Mouse (Mus musculus): ENCODE results near the gene Ilvbl.
"Not testable (repeated sequence)": the region's sequence is repeated elsewhere in the genome, so short reads cannot be mapped to it uniquely, and the experiment has no call there.

Gene Ilvbl

DNA sequence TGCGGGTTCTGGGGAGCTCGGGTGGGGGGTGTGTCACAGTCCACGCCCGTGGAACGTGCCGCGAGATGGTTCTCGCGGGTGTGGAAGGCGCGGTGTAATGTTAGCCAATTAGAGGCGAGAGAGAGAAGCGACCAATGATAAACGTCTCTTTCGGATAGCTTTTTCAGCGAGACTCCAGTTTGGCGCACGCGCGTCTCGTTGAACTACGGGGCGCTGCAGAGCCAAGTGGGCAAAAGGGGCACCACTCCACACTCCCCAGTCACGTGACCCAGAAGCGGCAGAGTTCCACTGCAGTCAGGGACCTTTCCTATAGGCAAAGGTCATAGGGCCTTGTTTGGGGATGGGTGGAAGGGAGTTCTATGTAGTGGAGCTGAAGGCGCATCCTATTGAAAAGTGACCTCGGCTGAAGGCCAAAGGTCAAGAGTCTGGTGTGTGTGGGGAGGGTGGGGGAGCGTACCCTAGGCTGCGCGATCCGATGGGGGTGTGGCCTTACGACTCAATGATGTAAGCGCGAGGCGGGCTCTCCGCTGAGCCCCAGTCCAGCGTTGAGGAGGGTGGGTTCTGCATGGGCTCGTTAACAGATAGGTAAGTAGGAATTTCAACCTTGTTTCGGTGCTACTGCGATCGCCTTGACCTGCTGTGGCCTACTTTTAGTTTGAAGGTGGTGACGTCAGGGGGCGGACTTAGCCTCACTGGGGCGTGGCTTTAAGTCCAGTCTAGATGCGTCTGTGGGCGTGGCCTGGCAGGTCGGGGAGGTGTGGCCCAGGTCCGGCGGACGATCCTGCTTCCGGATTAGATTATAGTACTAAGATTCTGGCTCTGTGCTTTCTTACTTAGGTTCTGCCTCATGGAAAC, at the start of gene Ilvbl:
Ilvbl (plus strand) TSS at position 97 of the 855 bp plus-strand sequence.
- peak; percentile 92 for DNase-seq (ENCODE audit: low spot score)

DNA sequence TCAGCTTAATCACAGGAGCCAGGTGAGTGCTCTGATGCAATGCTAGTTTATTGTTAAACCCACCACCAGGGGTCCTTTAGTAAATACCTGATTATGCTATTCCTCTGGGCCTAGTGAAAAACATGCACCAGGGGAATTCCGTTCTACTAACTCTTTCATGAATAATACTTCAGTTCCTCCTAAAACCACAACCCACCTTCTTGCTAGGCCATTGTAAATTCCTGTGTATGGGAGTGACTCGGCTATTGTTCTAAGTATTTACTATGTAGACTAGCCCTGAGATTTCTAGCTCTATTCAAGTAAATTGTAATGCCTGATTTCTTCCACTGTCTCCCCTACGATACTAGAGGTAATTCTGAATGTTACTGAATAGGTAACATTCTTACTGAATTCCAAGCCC, 49.1 kb upstream of the Ilvbl start:
- DNase-seq (ENCODE audit: low spot score) = not testable (repeated sequence)

DNA sequence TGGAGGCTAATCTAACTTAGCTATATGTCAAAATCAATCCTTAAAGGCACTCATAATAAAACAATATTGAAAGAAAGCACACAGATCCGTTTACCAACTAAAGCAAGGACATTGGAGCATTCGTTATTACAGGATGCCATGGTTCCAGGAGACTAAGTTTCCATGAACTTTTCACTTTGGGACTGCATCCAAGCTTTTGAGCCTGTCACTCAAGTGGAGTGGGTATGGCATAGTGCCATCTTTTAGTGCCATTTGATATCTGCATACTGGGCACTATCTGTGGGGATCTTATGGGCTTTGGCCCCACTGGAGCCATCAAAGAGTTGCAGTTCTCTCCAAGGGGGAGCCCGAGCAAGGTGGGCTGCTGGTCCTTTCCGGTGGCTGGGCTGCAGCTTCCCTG, 48.6 kb upstream of the Ilvbl start:
- no peak for DNase-seq (ENCODE audit: low spot score)

DNA sequence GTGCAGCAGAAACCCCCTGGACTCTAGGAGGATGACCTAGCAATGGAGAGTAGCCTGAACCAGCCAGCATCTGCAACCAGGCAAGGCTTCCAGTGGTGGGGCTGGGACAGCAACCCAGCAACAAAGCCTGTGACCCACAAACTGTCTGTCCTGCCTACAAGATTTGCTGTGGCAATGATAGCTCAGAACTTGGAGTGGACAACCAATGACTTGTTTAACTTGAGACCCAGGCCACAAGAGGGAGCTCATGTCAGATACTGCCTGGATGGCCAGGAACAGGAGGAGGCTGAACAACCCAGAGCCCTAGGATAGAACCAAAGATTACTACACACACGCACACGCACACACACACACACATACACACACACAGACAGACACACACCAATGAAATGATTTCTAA, 33.2 kb upstream of the Ilvbl start:
- no peak for DNase-seq (ENCODE audit: low spot score)

DNA sequence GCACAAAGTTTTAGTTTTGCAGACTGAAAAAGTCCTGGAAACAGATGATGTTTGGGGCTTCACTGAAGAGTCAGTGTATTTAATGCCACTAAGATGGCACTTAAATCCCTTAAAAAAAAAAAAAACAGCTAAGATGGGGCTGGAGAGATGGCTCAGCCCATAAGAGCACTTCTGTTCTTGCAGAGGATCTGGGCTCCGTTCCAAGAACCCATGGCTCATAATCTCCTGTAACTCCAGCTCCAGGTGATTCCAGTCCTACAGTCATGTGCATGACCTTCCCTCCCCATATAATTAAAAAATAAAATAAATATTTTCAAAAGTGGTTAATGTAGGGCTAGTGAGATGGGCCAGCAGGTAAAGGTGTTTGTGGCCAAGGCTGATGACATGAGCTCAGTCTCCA, 9.1 kb upstream of the Ilvbl start:
- no peak for DNase-seq (ENCODE audit: low spot score)

DNA sequence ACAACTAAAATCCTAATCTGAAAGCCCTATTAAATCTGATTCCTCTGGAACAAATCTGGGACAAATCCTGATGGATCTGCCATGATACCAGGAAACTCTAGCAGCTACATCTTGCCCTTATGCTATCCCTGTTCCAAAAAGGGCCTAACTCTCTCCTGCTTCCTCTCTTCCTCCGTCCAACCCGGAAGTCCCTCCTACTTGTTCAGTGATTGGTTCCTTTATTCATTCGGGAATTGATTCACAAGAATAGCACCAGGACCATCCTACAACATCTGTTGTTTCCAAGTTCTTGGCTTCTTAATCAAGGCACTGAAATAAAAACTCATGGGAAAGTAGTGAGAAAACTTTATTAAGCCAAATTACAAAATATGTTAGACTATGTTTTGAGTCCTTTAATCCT, 5.0 kb upstream of the Ilvbl start:
- no peak for DNase-seq (ENCODE audit: low spot score)

DNA sequence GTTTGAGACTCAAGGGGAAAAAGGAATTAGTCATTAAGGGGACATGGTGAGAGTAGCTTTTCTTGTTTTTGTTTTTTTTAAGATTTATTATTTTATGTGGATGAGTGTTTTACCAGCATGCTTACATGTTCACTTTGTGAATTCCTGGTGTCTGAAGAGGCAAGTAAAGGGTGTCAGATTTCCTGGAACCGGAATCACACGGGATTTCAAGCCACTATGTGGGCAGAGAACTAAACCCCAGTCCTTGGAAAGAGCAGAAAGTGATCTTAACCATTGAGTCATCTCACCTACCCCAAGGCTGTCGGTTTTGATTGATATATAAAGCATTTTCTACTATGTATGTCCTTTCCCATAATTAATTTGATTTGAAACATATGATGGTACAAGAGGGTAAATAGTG, 4.5 kb upstream of the Ilvbl start:
- no peak for DNase-seq (ENCODE audit: low spot score)

DNA sequence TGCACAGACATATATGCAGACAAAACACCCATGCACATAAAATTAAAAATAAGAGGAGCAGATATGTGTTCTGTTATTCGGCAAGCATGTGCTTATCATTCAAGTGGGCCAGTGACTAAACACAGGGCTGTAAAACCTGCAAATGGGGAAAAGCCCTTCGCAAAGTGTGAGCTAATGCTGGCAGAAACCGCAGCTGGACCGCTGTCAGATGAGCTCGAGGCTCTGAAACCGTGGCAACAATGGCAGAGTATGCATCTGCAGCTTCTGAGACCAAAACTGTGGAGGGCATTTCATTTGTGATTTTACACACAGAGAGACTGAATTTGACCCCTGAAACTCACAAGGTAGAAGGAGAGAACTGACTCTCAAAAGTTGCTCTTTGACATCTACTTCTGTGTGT, 3.7 kb upstream of the Ilvbl start:
- DNase-seq (ENCODE audit: low spot score) = no peak

DNA sequence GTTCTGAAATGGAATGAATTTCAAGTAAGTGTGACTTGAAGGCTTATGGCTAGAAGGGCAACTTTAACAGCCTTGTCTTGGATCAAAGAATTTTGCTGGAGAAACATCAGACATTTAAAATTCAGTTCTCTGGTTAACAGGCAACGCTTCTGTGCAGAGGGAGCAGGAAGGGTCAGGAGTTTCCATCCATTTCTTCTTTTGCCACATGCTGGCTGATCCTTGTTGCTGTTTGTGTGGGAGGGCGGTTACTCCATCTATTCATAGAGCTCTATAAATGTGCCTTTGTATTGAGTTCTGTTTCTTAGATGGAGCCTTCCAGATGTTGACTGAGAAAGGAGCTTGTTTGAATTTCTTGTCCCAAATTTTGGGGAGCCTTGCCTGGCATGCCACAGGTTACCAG, 3.2 kb upstream of the Ilvbl start:
- no peak for DNase-seq (ENCODE audit: low spot score)

DNA sequence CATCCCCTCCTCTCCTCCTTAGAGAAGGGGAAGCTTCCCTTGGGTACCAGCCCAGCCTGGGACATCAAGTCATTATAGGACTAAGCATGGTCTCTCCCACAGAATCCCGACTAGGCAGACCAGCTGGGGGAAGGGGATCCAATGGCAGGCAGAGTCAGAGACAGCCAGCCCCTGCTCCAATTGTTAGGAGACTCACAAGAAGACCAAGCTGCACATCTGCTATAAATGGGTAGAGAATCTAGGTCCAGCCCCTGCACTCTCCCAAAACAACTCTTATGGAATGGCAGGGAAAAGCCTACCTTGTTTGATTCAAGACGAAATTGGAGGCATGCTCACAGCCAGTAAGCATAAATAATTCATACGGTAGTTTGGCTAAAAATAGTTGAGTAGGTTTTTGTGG, 920 bp upstream of the Ilvbl start:
- no peak for DNase-seq (ENCODE audit: low spot score)

DNA sequence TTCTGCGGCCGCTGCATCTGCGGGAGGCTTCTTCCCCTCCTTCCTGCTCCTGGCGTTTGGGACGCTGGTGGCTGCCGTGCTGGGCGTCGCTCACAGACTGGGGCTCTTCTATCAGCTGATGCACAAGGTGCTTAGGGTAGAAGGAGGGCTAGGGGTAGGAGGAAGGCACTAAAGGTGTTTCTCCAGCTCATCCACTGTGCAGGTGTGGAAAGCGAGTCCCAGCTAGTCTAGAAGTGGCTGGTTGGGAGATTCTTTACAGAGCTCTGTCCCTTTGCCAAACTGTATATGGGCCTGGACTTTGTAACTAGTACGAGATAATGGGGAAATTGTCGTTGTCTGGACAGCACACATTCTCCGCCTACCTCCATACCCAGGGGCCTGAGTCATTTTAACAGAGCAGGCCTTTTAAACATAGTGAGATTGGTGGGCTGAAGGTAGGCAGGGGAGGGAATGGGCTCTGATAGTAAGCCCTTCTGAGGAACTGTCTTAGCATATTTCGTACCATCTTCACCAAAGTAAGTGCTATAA, 1.0 kb downstream of the Ilvbl start:
- no peak for DNase-seq (ENCODE audit: low spot score)

DNA sequence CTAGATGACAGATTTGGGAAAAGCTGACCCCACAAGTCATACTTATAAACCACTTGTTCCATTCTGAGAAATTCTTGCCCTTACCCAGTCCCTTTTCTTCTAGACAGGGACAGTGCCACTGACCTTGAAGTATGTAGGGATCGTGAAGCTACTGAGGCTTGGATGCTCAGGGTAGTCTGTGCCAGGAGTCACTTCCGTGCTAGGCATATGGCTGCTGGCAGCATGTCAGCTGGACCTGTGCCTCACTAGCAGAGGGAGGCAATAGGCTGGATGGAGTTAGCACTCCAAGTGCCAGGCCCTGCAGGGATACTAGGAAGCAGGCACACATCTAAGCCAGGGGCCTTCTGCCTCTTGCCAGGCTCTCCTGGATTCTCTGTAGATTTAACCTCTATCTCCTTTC, 1.5 kb downstream of the Ilvbl start:
- DNase-seq (ENCODE audit: low spot score) = peak; percentile 55

DNA sequence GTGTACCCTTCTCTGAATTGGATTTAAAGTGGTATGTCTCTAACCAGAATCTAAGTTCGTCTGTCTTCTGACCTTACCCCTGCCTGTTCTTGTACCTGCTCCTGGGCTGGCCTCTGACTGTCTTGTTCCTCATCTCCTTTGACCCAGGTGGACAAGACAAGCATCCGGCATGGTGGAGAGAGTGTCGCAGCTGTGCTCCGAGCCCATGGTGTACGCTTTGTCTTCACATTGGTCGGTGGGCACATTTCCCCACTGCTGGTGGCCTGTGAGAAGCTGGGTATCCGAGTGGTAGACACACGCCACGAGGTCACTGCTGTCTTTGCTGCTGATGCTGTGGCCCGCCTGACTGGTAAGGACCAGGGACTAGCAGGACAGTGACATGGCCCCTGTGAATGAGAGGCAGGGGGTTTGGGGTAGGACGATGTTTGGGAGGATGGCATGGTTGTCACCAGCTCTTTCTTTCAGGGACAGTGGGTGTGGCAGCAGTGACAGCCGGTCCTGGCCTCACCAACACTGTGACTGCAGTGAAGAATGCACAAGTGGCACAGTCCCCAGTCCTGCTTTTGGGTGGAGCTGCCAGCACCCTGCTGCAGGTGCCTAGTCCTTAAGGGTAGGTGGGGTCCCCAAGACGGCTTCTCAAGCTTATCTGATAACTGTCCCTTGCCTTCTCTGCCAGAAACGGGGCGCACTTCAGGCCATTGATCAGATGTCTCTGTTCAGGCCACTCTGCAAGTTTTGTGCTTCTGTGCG, 2.5 kb downstream of the Ilvbl start:
- no peak for DNase-seq (ENCODE audit: low spot score)

DNA sequence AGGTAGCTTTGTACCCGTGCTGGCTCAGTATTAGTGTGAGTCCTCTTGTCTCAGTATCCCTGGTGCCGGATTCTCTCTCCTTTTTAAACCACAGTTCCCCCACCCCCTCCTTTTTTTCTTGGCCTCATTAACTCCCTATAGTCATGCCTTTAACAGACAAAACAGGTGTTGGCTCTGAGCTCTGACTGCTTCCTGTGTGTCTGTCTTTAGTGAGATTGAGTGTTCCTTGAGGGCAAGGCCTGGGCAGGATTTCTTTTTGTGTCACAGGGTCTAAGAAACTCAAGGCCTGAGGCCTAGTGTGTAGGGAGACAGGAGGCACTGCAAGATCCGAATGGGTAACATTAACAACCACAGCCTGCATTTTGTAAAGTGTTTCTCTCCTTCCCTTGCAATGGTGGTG, 4.1 kb downstream of the Ilvbl start:
- DNase-seq (ENCODE audit: low spot score) = no peak

DNA sequence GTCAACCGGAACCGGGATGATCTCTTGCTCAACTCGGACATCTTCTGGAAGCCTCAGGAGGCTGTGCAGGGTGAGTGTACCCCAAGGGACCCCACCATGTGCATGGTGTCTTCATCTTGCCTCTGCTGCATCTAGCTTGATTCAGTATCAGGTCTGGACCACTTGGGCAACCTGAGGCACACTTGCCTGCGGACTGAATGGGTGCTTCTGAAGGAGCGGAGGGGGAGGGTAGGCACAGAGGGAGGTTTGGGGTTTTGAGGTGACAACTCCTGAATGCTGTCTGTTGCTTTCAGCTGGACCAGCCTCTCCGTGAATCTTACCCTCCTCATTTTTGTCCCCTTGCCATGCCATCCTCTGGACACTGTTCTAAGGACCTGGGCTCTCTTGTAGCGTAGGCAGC, 7.0 kb downstream of the Ilvbl start:
- no peak for DNase-seq (ENCODE audit: low spot score)

DNA sequence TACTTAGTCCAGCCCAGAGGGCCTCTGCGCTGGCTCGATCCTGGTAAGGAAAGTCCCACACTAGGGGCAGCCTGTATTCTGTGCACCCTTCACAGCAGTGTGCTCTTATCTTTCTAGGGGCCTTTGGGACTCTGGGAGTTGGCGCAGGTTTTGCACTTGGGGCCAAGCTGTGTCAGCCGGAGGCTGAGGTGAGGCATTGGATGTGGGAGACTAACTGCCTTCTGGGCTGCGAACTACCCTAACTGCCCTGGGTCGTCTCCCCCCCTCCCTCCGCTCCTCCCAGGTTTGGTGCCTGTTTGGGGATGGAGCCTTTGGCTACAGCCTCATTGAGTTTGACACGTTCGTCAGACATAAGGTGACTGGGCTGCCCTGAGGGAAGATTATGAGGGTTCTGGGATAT, 9.2 kb downstream of the Ilvbl start:
- DNase-seq (ENCODE audit: low spot score) = no peak

DNA sequence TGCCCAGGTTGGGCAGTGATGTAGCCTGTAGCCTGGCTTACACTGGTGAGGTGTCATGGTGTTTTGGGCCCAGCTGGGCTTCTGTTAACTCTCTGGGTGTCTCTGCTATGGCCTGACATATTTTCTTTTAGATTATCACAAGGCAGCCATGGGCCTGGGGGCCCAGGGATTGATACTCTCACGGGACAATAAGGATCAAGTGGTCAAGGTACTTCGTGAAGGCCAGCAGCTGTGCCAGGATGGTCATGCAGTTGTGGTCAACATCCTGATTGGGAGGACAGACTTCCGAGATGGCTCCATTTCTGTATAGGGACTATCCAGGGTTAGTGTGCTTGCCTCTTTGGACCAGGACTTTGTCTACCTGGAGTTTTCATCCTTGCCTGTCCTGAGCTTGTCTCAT, 9.8 kb downstream of the Ilvbl start:
- no peak for DNase-seq (ENCODE audit: low spot score)

DNA sequence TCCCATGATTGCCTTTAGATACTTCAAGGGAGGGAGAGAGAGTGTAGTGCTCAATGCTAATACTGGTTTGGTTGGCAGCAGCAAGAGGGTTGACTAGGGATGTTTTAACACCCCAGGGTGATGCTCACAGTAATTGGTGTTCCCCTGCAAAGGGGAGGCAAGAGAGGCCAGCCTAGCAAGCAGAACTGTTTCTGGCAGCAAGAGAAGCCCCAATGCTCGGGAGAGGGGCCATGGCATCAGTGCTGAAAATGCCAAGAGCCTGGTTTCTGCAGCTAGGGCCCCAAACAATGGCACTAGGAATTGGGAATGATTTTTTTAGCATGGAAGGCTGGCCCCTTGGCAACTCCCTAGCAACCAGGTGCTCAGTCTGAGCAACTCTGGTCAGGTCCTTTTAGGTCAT, 10.8 kb downstream of the Ilvbl start:
- no peak for DNase-seq (ENCODE audit: low spot score)

DNA sequence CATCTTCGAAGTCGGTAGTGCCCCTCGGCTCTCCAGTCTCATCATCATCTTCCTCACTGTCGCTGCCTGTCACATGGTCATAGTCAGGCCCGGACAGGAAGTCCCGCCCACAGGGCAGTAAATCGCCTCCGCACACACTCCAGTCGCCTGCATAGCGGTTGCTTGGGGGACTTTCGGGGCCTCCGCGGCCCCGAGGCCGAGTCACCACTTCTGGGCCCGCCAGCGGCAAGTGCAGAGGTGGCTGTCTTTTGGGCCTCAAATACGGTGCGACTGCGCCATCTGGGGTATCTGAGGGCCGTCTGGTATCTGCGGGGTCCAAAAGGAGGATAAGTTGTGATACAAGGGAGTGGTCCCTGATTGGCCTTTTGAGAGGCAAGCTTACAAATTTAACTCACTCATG, 11.5 kb downstream of the Ilvbl start:
- no peak for DNase-seq (ENCODE audit: low spot score)

DNA sequence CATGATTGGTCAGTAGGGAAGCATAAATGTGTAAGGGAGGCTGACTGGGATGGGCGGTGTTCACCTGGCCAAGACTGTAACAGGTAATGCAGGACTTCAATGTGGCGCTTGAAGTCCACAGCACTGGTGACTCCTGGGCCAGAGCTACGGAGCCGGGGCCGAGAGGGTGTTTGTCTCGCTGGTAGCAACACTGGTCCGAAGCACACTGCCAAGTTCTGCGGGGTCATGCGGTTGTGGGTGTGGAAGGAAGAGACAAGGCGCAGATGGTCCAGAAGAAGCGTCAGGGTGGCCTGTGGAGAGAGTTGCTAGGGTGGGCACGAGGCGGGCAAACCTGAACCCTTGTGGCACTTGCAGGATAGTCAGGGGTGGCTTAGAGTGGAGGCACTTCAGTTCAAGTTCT, 11.9 kb downstream of the Ilvbl start:
- DNase-seq (ENCODE audit: low spot score) = no peak

DNA sequence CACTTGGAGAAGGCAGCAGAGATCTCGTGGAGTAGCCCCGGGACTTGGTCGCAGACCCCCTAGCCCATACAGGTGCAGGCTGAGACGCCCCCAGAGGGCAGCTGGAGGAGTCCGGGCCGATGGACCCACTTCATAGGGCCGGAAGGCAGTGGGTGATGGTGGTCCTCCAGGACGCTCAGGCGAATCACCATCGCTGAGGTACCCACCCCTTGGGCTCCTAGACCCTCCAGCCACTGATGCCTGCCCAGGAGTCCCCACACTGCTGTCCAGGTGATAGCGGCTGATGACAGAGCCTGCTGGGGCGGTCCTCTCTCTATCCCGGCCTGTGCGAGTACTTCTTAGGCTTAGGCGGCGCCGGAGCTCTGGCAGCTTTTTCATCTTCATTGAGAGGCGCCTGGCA, 15.1 kb downstream of the Ilvbl start:
- no peak for DNase-seq (ENCODE audit: low spot score)

DNA sequence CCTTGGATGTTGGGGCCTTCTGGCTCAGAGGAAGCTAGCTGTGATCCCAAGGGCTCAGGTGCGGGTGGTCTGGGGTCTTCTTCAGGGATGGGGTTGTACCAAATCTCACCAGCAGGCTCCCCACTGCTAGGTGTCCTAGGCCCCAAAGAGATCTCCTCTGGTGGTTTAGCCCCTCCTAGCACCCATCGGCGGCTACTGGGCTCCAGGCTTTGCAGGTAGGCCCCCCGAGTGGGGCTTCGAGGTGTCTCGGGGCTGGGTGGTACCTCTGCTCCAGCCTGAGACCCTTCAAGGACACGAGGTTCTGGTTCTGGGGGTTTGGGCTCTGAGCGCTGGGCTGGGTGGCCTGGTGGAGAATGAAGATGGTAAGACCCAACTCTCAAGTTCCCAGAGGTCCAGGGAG, 15.8 kb downstream of the Ilvbl start:
- no peak for DNase-seq (ENCODE audit: low spot score)

DNA sequence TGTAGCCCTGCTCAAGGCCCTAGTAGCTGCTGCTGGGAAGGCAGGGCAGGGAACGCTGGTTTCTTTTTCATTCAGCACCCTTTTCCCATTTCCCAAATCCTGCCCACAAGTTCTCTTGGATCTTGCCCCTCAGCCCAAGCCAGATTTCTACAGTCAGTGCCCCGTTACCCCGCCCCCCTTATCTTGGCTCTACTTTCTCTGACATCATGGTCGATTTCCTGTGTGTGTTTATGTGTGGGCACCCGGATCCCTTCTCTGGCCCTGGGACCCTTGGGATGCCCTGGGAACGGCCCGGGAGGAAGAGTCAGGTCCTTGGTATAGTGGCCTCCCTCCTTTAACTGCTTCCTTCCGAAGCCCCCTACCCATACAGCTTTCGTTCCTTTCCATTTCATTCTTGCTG, 16.6 kb downstream of the Ilvbl start:
- DNase-seq (ENCODE audit: low spot score) = no peak

Measured in ovary, postnatal 36 days (tissue).